Mouse (Mus musculus) ES-E14 (cell line): ENCODE data around the gene Golga7b. TPM values are rescaled to one million over a fixed set of nuclear protein-coding genes. Genes with fewer than 3 reads are reported as not detected.

Source experiments
- DNase-seq: peaks from one replicate; pipeline ENCODE4 v3.0.0-alpha.2; 2013; ENCODE audit warnings: low read depth, low spot score
- H3K27ac ChIP-seq: 2 replicates; pipeline ENCODE4 v1.5.1; 2012; ENCODE audit warnings: low read depth, mild to moderate bottlenecking, low read length, moderate library complexity, mixed read lengths; ENCODE audit not compliant: poor library complexity, insufficient read depth, severe bottlenecking
- H3K36me3 ChIP-seq: 2 replicates; pipeline ENCODE4 v1.6.1; 2012; ENCODE audit warnings: mild to moderate bottlenecking, low read length, moderate library complexity, mixed read lengths; ENCODE audit not compliant: control insufficient read depth, poor library complexity, insufficient read depth, severe bottlenecking
- H3K4me1 ChIP-seq, 2 experiments: fragments of 150-350 bp in 1 of 2; sonication (generic) in 1 of 2; 2 replicates each; pipeline ENCODE4 v1.6.1; 2012; ENCODE audit warnings: low read length in 2 of 2, mild to moderate bottlenecking in 1 of 2, mixed read lengths in 1 of 2; ENCODE audit not compliant: control insufficient read depth in 2 of 2, insufficient read depth in 2 of 2, poor library complexity in 1 of 2
- H3K4me3 ChIP-seq, 2 experiments: fragments of 150-350 bp in 1 of 2; sonication (generic) in 1 of 2; 2 replicates each; pipeline ENCODE4 v1.5.1; 2012; ENCODE audit warnings: low read length in 2 of 2, low read depth in 1 of 2, mild to moderate bottlenecking in 1 of 2, mixed read lengths in 1 of 2; ENCODE audit not compliant: insufficient read depth in 1 of 2, poor library complexity in 1 of 2, severe bottlenecking in 1 of 2
- H3K9ac ChIP-seq: 2 replicates; pipeline ENCODE4 v1.6.1; 2012; ENCODE audit warnings: low read depth, mild to moderate bottlenecking, low read length, mixed read lengths; ENCODE audit not compliant: poor library complexity, insufficient read depth, severe bottlenecking
- H3K9me3 ChIP-seq: fragments of 150-350 bp; sonication (generic); 2 replicates; pipeline ENCODE4 v1.6.1; 2012; ENCODE audit warnings: low read depth, mild to moderate bottlenecking, low read length; ENCODE audit not compliant: control insufficient read depth, insufficient read depth
- CHD2 ChIP-seq: IDR thresholded peaks from 2 replicates; pipeline ENCODE4 v1.6.1; 2014; ENCODE audit warnings: mild to moderate bottlenecking, low read depth, low read length, inconsistent platforms
- HCFC1 ChIP-seq: IDR thresholded peaks from 2 replicates; pipeline ENCODE4 v1.6.1; 2012; ENCODE audit warnings: low read length, inconsistent platforms, borderline replicate concordance; ENCODE audit not compliant: insufficient read depth
- MAFK ChIP-seq: IDR thresholded peaks from 2 replicates; pipeline ENCODE4 v1.6.1; 2014; ENCODE audit warnings: mild to moderate bottlenecking, low read depth, low read length, inconsistent platforms; ENCODE audit not compliant: insufficient read depth
- ZC3H11A ChIP-seq: IDR thresholded peaks from 2 replicates; pipeline ENCODE4 v1.6.1; 2012; ENCODE audit warnings: low read depth, mild to moderate bottlenecking, inconsistent platforms, low read length, borderline replicate concordance
- ZNF384 ChIP-seq: IDR thresholded peaks from 2 replicates; pipeline ENCODE4 v1.6.1; 2012; ENCODE audit warnings: low read depth, low read length, inconsistent platforms
- in situ Hi-C, 2 experiments: fragments of 600-800 bp; cut with MboI; formaldehyde crosslinking; loops; one replicate each; pipeline ENCODE4 v1.15.1; 2025; ENCODE audit warnings: low sequenced_read_pairs in 2 of 2, inconsistent platforms in 1 of 2; ENCODE audit not compliant: unreplicated experiment in 2 of 2
- total RNA-seq: library from RNA; depleted of rRNA; stranded (reverse); fragments of 300-350 nt; gene quantifications from 2 replicates; pipeline ENCODE4 v1.2.3, GENCODE M21; 2012

Gene Golga7b
- total RNA-seq, 1 experiment: 0.09 TPM

DNA sequence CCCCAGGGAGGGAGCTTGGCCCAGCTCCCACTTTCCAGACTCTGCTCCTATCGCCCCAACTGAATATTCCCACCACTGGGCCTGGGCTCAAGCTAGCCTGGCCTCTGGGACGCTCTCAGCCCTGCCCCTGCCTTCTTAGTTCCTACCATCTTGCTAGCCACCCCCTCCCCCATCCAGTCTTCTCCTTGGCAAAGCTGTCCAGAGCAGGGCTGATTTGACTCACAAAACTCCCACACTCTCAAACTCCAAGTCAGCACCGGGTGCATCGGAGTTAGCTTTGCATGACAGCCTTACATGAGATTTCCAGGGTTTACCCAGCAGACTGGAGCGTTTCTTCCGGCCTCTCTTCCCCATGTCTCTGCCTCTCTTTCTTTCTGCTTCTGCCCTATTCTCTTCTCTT, 45.8 kb downstream of the Golga7b start:
- no peak overlapping the region for H3K9ac ChIP-seq
- no peak overlapping the region for H3K4me3 ChIP-seq
- no peak for DNase-seq
- no peak for TF ChIP-seq ZNF384
- TF ChIP-seq HCFC1: no peak
- no peak for TF ChIP-seq MAFK
- no peak for TF ChIP-seq CHD2
- no peak for TF ChIP-seq ZC3H11A
- no peak overlapping the region; the same call in 1 of the 2 replicates for H3K27ac ChIP-seq
- H3K36me3 ChIP-seq: no peaks in the 10 kb centered on the region
- in situ Hi-C loops: no loop called here
- H3K4me1 ChIP-seq: peaks cover 14 to 27% of the 10 kb centered on the region in 2 experiments
- no peaks in the 10 kb centered on the region for H3K9me3 ChIP-seq

DNA sequence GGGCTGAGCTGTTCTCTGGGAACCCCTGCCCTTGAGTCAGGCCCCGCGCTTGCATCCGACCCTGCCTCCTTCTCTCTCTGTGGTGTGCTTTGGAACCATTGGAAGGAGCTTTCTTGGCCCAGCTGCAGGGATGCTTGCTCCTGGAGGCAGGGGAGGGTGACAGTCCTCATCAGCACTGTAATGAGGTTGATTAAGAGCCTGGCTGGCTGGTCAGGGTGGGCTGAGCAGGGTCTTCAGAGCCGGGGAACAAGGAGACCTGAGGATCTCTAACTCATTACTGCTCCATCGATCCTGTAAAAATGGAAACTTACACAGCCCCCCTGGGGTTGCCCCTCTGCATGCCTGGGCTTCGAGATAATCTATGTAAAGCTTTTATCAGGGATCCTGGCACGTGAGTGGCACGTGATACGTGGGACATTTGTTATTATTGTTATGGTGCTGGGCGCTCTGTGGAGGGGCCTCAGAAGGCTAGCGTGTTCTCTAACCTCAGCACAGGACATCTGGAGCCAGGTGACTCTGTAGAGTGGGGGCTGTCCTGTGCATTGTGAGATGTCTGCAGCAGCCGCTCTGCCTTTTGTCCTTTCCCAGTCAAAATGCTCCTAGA, 55.9 kb downstream of the Golga7b start:
- H3K36me3 ChIP-seq: no peaks in the 10 kb centered on the region
- peaks cover 8 to 22% of the 10 kb centered on the region in 2 experiments; a peak in 3 of 4 replicates for H3K4me1 ChIP-seq
- DNase-seq: no peak
- H3K9ac ChIP-seq: no peak overlapping the region
- in situ Hi-C loops: no loop called here
- TF ChIP-seq HCFC1 (no peak), MAFK (no peak), ZC3H11A (no peak), CHD2 (no peak), ZNF384 (no peak)
- no peak overlapping the region for H3K4me3 ChIP-seq
- H3K9me3 ChIP-seq: no peaks in the 10 kb centered on the region
- H3K27ac ChIP-seq: no peak overlapping the region

DNA sequence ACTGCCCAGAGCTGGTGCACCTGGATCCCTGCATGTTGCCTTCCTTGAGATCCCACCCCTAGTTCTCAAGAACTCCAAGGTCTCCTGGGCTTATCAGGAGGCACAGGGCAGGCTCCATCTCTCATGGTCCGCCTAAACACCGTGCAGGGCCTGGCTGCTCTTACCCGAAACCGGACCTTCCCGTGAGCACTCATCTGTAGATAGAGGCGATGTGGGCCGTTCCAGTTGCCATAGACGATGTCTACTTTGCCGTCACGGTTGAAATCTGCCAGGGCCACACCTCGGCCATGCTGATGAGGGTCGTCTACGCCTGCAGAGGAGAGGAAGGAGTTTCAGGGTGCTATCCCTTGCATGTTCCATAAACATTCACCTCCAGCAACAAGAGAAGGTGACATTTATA, 57.1 kb downstream of the Golga7b start:
- H3K27ac ChIP-seq: no peak overlapping the region
- TF ChIP-seq HCFC1: no peak
- no peak for TF ChIP-seq CHD2
- H3K9me3 ChIP-seq: no peaks in the 10 kb centered on the region
- no peak overlapping the region for H3K9ac ChIP-seq
- H3K36me3 ChIP-seq: no peaks in the 10 kb centered on the region
- H3K4me3 ChIP-seq: no peak overlapping the region
- in situ Hi-C loops: no loop called here
- peaks cover 8 to 20% of the 10 kb centered on the region in 2 experiments; a peak in 3 of 4 replicates for H3K4me1 ChIP-seq
- DNase-seq: no peak

DNA sequence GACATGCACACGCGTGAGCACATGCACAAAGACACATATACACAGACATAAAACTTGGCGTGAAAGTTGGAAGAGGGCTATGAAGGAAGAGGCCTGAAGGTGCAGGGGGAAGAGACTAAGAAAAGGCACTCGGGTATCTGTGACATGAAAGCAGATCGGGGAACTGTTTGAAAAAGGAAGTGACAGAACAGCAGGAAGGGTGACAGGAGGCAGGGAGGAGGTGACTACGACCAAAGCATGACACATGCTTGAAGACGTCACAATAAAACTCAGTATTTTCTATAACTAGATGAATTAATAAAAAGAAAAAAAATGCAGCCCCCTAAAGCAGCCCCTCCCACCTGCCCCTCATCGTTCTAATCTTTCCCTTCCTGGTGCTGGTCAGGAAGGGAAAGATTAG, 58.4 kb downstream of the Golga7b start:
- in situ Hi-C loops: no loop called here
- no peaks in the 10 kb centered on the region for H3K9me3 ChIP-seq
- DNase-seq: no peak
- no peak for TF ChIP-seq CHD2
- TF ChIP-seq MAFK: no peak
- TF ChIP-seq HCFC1: no peak
- no peak for TF ChIP-seq ZNF384
- TF ChIP-seq ZC3H11A: no peak
- no peak overlapping the region for H3K27ac ChIP-seq
- no peak overlapping the region for H3K4me3 ChIP-seq
- H3K36me3 ChIP-seq: no peaks in the 10 kb centered on the region
- H3K4me1 ChIP-seq: peaks cover 8 to 18% of the 10 kb centered on the region in 2 experiments; a peak in 3 of 4 replicates
- H3K9ac ChIP-seq: no peak overlapping the region

DNA sequence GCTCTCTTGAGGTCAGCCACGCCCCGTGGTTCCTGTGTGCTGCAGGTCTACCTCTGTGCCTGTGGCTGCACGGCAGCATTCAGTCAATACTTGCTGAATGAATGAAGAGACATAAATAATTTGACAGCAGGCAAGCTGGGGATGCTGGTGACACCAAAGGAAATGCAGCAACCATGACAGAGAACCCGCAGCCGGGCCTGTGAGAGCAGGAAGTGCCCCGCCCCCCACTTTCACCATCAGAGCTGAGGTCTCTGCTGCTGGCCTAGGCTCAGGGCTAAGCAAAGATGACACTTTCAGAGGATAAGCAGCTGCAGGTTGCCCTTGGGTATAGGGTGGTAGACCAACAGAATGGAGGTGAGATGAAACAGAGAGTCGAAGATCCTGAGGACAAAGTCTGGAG, 58.8 kb downstream of the Golga7b start:
- H3K4me3 ChIP-seq: no peak overlapping the region
- H3K4me1 ChIP-seq: peaks cover 8 to 18% of the 10 kb centered on the region in 2 experiments; a peak in 3 of 4 replicates
- no peak overlapping the region for H3K27ac ChIP-seq
- H3K9ac ChIP-seq: no peak overlapping the region
- H3K36me3 ChIP-seq: no peaks in the 10 kb centered on the region
- no peak for DNase-seq
- in situ Hi-C loops: no loop called here
- no peak for TF ChIP-seq CHD2
- TF ChIP-seq HCFC1: no peak
- TF ChIP-seq ZC3H11A: no peak
- TF ChIP-seq ZNF384: no peak
- TF ChIP-seq MAFK: no peak
- H3K9me3 ChIP-seq: no peaks in the 10 kb centered on the region
